Mouse (Mus musculus) kidney, adult 2 months (tissue): Measurements from ENCODE around the gene Mrpl22.

ENCODE experiments used
- CTCF ChIP-seq: fragments of 200-500 bp; conservative IDR thresholded peaks from 2 replicates; pipeline ENCODE4 v1.5.1; 2011; ENCODE audit warnings: low read depth, mild to moderate bottlenecking, control low read depth, low read length, moderate library complexity, mixed read lengths; ENCODE audit not compliant: insufficient read depth, insufficient read length
- POLR2A ChIP-seq: fragments of 200-500 bp; IDR thresholded peaks from one replicate; pipeline ENCODE4 v1.6.1; 2011; ENCODE audit warnings: low read depth, low read length, control low read depth

DNA sequence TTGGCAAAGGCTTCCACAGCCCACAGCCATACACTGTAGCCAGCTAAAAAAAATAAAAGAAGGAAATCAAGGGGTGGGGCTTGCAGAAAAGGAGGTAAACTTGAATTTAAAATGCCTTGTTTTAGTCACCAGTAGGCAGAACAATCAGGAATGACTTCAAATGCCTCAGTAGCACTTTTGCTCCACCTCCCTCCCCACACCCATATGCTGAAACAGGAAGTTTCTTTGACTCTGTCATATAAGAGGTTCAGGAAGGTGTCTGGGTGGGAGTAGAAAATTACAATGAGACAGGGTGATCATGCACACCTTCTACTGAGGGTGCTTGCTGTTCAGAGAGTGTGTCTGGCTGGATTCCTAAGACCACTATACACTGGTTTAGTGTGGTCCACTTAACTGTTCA, 36.6 kb upstream of the Mrpl22 start:
- TF ChIP-seq CTCF, result no peak
- no peak for TF ChIP-seq POLR2A
